Mouse (Mus musculus) embryonic fibroblast, embryonic 13.5 days (primary cell): Measurements from ENCODE around the gene Vmn1r117. TPM values are rescaled to one million over a fixed set of nuclear protein-coding genes. Genes with fewer than 3 reads are reported as not detected.
"Not testable (repeated sequence)": the region's sequence is repeated elsewhere in the genome, so short reads cannot be mapped to it uniquely, and the experiment has no call there.

ENCODE experiments used
- H3K27ac ChIP-seq: 2 replicates; pipeline ENCODE4 v1.5.1; 2012; ENCODE audit warnings: low read length, control low read depth, inconsistent platforms; ENCODE audit not compliant: insufficient read depth
- H3K4me1 ChIP-seq: 2 replicates; pipeline ENCODE4 v1.6.1; 2011; ENCODE audit warnings: low read length; ENCODE audit not compliant: control insufficient read depth, insufficient read depth
- H3K4me3 ChIP-seq: 2 replicates; pipeline ENCODE4 v1.5.1; 2011; ENCODE audit warnings: mild to moderate bottlenecking, control low read depth, low read length; ENCODE audit not compliant: insufficient read depth
- polyA plus RNA-seq: library from polyadenylated mRNA; stranded (reverse); fragments of >200 nt; gene quantifications from 2 replicates; pipeline ENCODE4 v1.2.4, GENCODE M21; 2011; ENCODE audit warnings: low read depth; ENCODE audit not compliant: missing spikeins, insufficient read length

Gene Vmn1r117
- not detected in 2 replicates for polyA plus RNA-seq

GRCm38 (mm10) chr7:20884021-20884420, at the start of gene Vmn1r117:
Vmn1r117 (minus strand) TSS chr7:20884121.
- H3K4me3 ChIP-seq, H3K27ac ChIP-seq, H3K4me1 ChIP-seq: not testable (repeated sequence)

DNA sequence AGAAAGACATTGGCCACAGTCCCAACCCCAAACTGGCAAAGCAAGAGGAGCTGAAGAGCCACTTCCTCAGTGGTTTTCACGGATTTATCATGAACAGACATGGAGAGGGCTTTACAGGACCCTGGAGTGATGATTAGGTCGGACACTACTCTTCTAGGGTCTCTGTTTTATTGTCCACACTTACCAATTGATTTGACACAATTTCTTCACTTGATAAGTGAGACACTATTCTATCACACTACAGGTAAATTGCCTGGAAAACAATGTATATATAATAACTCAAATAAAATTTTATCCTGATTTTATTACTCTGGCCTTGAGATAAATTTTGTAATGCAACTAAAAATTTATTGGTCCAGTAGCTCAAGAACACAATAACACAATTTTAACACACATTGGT, 28.3 kb upstream of the Vmn1r117 start, which contains the start of gene Vmn1r118:
TSS of gene Vmn1r118 (minus strand) at position 101 of the 400 bp plus-strand sequence.
- not testable (repeated sequence) for H3K4me1 ChIP-seq, H3K27ac ChIP-seq, H3K4me3 ChIP-seq

DNA sequence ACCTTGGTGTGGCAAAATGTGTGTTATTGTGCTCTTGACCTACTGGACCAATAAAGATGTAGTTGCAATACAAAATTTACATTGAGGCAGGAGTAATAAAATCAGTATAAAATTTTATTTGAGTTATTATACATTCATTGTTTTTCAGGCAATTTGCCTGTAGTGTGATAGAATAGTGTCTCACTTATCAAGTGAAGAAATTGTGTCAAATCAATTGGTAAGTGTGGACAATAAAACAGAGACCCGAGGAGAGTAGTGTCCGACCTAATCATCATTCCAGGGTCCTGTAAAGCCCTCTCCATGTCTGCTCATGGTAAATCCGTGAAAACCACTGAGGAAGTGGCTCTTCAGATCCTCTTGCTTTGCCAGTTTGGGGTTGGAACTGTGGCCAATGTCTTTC, 12.0 kb downstream of the Vmn1r117 start, which contains the start of gene Vmn1r116:
TSS of gene Vmn1r116 (plus strand) at position 301 of the 400 bp plus-strand sequence.
- H3K4me1 ChIP-seq, H3K4me3 ChIP-seq, H3K27ac ChIP-seq: not testable (repeated sequence)

GRCm38 (mm10) chr7:20844885-20845284, 39.0 kb downstream of the Vmn1r117 start, which contains the start of gene Vmn1r115:
Vmn1r115 (minus strand) TSS chr7:20844985.
- not testable (repeated sequence) for H3K4me1 ChIP-seq, H3K4me3 ChIP-seq, H3K27ac ChIP-seq

Other genes with a start within 250 kb of the Vmn1r117 start
- gene Vmn1r107, start 215.2 kb downstream of the Vmn1r117 start, polyA plus RNA-seq = not detected in 2 replicates
- not detected in 2 replicates for gene Vmn1r111, start 180.9 kb downstream of the Vmn1r117 start, polyA plus RNA-seq
- gene Gm10668, start 153.5 kb downstream of the Vmn1r117 start, polyA plus RNA-seq = not detected in 2 replicates
- not detected in 2 replicates for gene Vmn1r112, start 112.9 kb downstream of the Vmn1r117 start, polyA plus RNA-seq
- not detected in 2 replicates for gene Vmn1r113, start 96.8 kb downstream of the Vmn1r117 start, polyA plus RNA-seq
- gene Vmn1r114, start 71.9 kb downstream of the Vmn1r117 start, polyA plus RNA-seq = not detected in 2 replicates
- gene Vmn1r115, start 39.1 kb downstream of the Vmn1r117 start, polyA plus RNA-seq = not detected in 2 replicates
- gene Vmn1r116, start 11.9 kb downstream of the Vmn1r117 start, polyA plus RNA-seq = not detected in 2 replicates
- not detected in 2 replicates for gene Vmn1r118, start 28.2 kb upstream of the Vmn1r117 start, polyA plus RNA-seq
- not detected in 2 replicates for gene Vmn1r119, start 128.3 kb upstream of the Vmn1r117 start, polyA plus RNA-seq
- not detected in 2 replicates for gene Vmn1r120, start 169.7 kb upstream of the Vmn1r117 start, polyA plus RNA-seq
- gene Vmn1r121, start 214.4 kb upstream of the Vmn1r117 start, polyA plus RNA-seq = not detected in 2 replicates